Mouse (Mus musculus) CD8-positive naive resting alpha-beta T cell, adult 57 days (primary cell): ENCODE data around the gene Dstn. TPM values are rescaled to one million over a fixed set of nuclear protein-coding genes. Genes with fewer than 3 reads are reported as not detected.

Source experiments
- total RNA-seq: library from RNA; stranded (reverse); gene quantifications from one replicate; pipeline ENCODE4 v1.2.4, GENCODE M21; 2023

The Dstn gene
- total RNA-seq = 20.5 TPM

DNA sequence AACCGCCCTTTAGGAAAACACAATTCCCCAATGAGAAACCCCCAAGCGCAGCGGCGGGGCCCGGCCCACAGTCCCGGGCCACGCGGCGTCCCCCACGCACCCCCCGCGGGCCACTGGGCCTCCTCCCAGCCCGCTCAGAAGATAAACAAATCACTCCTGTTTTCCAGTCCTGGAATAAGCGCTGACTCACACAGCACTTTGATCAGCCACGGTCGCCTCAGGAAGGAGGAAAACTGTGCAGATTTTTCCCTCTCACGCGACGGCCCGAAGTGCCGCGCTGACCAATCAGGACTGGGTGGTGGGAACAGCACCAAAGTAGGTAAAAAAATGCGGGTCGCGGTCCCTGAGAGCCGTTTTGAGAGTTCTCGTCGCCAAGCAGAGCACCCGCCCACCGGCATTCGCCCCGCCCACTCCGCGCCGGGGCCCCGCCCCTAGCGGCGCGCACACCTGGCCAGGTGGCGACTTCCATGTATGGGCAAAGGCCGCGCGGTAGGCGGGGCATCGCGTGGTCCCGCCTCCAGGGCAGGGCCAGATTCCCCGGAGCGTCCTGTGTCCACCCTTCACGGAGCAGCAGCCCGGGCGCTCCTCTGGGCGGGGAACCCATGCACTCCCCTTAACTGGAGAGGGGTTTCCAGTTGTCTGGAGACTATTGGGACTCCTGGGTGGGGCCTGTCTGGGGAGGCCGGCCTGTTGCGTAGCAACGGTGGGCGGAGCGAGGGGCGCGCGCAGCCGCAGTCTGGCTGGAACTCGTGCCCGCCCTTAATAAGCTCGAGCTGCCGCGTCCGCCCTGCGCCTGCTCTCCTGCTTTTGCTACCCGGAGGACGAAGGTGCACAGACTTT lies at the start of gene Dstn:
Gene Dstn (plus strand): TSS at position 561 of the 840 bp plus-strand sequence.

Other genes starting within 250 kb of the Dstn start
- not detected for gene Bfsp1, start 52.1 kb upstream of the Dstn start, total RNA-seq
- gene Rrbp1, start 95.9 kb downstream of the Dstn start, total RNA-seq = 70.8 TPM
- not detected for gene Banf2, start 117.7 kb downstream of the Dstn start, total RNA-seq